Mouse (Mus musculus) stomach, embryonic 16.5 days (tissue): Measurements from ENCODE around the gene Ift81. TPM values are rescaled to one million over a fixed set of nuclear protein-coding genes. Genes with fewer than 3 reads are reported as not detected.
A peak's percentile ranks its signal among the peaks of the same experiment; 100 is the strongest.
"Not testable (repeated sequence)": the region's sequence is repeated elsewhere in the genome, so short reads cannot be mapped to it uniquely, and the experiment has no call there.

Source experiments
- ATAC-seq: fragments of 200-750 bp; cut with Nextera tagmentation; 2 replicates; pipeline ENCODE4 v1.8.0; 2017; ENCODE audit warnings: moderate number of reproducible peaks, moderate TSS enrichment; ENCODE audit not compliant: insufficient read depth, low FRiP score
- H3K27ac ChIP-seq: fragments of 300-500 bp; sonication (generic); 2 replicates; pipeline ENCODE4 v1.5.1; 2014; ENCODE audit warnings: low read length
- H3K27me3 ChIP-seq: fragments of 300-500 bp; sonication (generic); 2 replicates; pipeline ENCODE4 v1.6.1; 2014; ENCODE audit warnings: low read length, control low read depth, mixed read lengths; ENCODE audit not compliant: control insufficient read depth, insufficient read depth
- H3K36me3 ChIP-seq: fragments of 300-500 bp; sonication (generic); 2 replicates; pipeline ENCODE4 v1.6.1; 2014; ENCODE audit warnings: low read length; ENCODE audit not compliant: control insufficient read depth, insufficient read depth
- H3K4me1 ChIP-seq: fragments of 300-500 bp; sonication (generic); 2 replicates; pipeline ENCODE4 v1.6.1; 2014; ENCODE audit warnings: low read length, control low read depth, mixed read lengths; ENCODE audit not compliant: control insufficient read depth, insufficient read depth
- H3K4me2 ChIP-seq: fragments of 300-500 bp; sonication (generic); 2 replicates; pipeline ENCODE4 v1.6.1; 2014; ENCODE audit warnings: low read depth, low read length, mixed read lengths
- H3K4me3 ChIP-seq: fragments of 300-500 bp; sonication (generic); replicated peaks from 2 replicates; pipeline ENCODE4 v1.5.1; 2014; ENCODE audit warnings: mild to moderate bottlenecking, low read length
- H3K9ac ChIP-seq: fragments of 300-500 bp; sonication (generic); 2 replicates; pipeline ENCODE4 v1.6.1; 2014; ENCODE audit warnings: low read length
- H3K9me3 ChIP-seq: fragments of 300-500 bp; sonication (generic); replicated peaks from 2 replicates; pipeline ENCODE4 v1.6.1; 2016; ENCODE audit warnings: low read length, control low read depth; ENCODE audit not compliant: control insufficient read depth
- WGBS: fragments of 180-500 bp; shearing (Covaris S2); extraction: QIAGEN DNeasy Blood & Tissue Kit; methylation state at CpG from one replicate; pipeline ENCODE4 v1.1.7; 2014; 5-methylcytosine and 5-hydroxymethylcytosine counted together
- polyA plus RNA-seq: library from polyadenylated mRNA; unstranded; fragments of >200 nt; fragmentation: Nextera tagmentation; extraction: Ambion mirVana; gene quantifications from 2 replicates; pipeline ENCODE4 v1.2.1, GENCODE M21; 2015

Gene Ift81
- polyA plus RNA-seq, 1 experiment from 2014 or later = 36.0 TPM

GRCm38 (mm10) chr5:122647952-122648374 lies 33.6 kb upstream of the Ift81 start:
- H3K9ac ChIP-seq, H3K4me3 ChIP-seq, H3K4me2 ChIP-seq, H3K27me3 ChIP-seq, ATAC-seq, H3K27ac ChIP-seq, H3K4me1 ChIP-seq, H3K9me3 ChIP-seq, H3K36me3 ChIP-seq: not testable (repeated sequence)
- WGBS = 93% methylated on average over 14 of the region's 14 CpGs

GRCm38 (mm10) chr5:122647256-122647924 lies 33.1 kb upstream of the Ift81 start:
- H3K4me1 ChIP-seq = peaks cover 4% of the 10 kb centered on the region; the same call in 1 of the 2 replicates
- no peak overlapping the region for H3K4me3 ChIP-seq
- no peak overlapping the region for H3K4me2 ChIP-seq
- H3K9ac ChIP-seq = no peak overlapping the region; the same call in 1 of the 2 replicates
- WGBS = 58% methylated on average over 9 of the region's 9 CpGs
- H3K27me3 ChIP-seq = no peaks in the 10 kb centered on the region
- no peaks in the 10 kb centered on the region for H3K36me3 ChIP-seq
- 0 out of 2 replicates have a peak, but pooled peaks have one; percentile 55 for ATAC-seq
- H3K9me3 ChIP-seq = no peaks in the 10 kb centered on the region
- H3K27ac ChIP-seq = no peak overlapping the region

- Histone ChIP-seq H3K27ac (no peak overlapping the region), H3K36me3 (no peaks in the 10 kb centered on the region), H3K9ac (no peak overlapping the region), H3K9me3 (no peaks in the 10 kb centered on the region), H3K27me3 (no peaks in the 10 kb centered on the region), H3K4me3 (no peak overlapping the region), H3K4me2 (no peak overlapping the region), H3K4me1 (0 out of 2 replicates have a peak, but pooled peaks cover 4% of the 10 kb centered on the region)
- no peak for ATAC-seq
- 79% methylated on average over 11 of the region's 11 CpGs for WGBS
Measured at GRCm38 (mm10) chr5:122646050-122646449, 31.7 kb upstream of the Ift81 start.

- Histone ChIP-seq H3K4me2 (no peak overlapping the region), H3K27ac (no peak overlapping the region), H3K9me3 (no peaks in the 10 kb centered on the region), H3K4me1 (0 out of 2 replicates have a peak, but pooled peaks cover 4% of the 10 kb centered on the region), H3K36me3 (no peaks in the 10 kb centered on the region), H3K9ac (no peak overlapping the region), H3K27me3 (no peaks in the 10 kb centered on the region), H3K4me3 (no peak overlapping the region)
- WGBS = 68% methylated on average over 6 of the region's 6 CpGs
- ATAC-seq = no peak
Measured at GRCm38 (mm10) chr5:122645290-122645689, 31.0 kb upstream of the Ift81 start.

- peak overlapping the region; percentile 21 for H3K4me3 ChIP-seq
- H3K36me3 ChIP-seq = no peaks in the 10 kb centered on the region
- H3K4me2 ChIP-seq = peak overlapping the region; percentile 28
- 0 out of 2 replicates have a peak, but pooled peaks cover 4% of the 10 kb centered on the region for H3K4me1 ChIP-seq
- peak overlapping the region; percentile 38 for H3K27ac ChIP-seq
- H3K9me3 ChIP-seq = no peaks in the 10 kb centered on the region
- peak overlapping the region; percentile 52 for H3K9ac ChIP-seq
- no peaks in the 10 kb centered on the region for H3K27me3 ChIP-seq
- 59% methylated on average over 15 of the region's 15 CpGs for WGBS
- peak; percentile 25; the same call in 1 of the 2 replicates for ATAC-seq
Measured at GRCm38 (mm10) chr5:122644111-122644607, 29.8 kb upstream of the Ift81 start.

- WGBS = 59% methylated on average over 12 of the region's 12 CpGs
- H3K9ac ChIP-seq = peak within 1 kb of the TSS; percentile 52
- H3K27ac ChIP-seq = peak within 1 kb of the TSS; percentile 38
- H3K4me1 ChIP-seq = 0 out of 2 replicates have a peak, but pooled peaks cover 4% of the 10 kb centered on the region
- H3K4me2 ChIP-seq = peak within 1 kb of the TSS; percentile 28
- peak within 1 kb of the TSS; percentile 21 for H3K4me3 ChIP-seq
- no peaks in the 10 kb centered on the region for H3K27me3 ChIP-seq
- H3K9me3 ChIP-seq = no peaks in the 10 kb centered on the region
- no peaks in the 10 kb centered on the region for H3K36me3 ChIP-seq
- no peak for ATAC-seq
Measured at GRCm38 (mm10) chr5:122643701-122644100, 29.4 kb upstream of the Ift81 start, which contains the start of gene P2rx7. P2rx7 (plus strand) TSS chr5:122643911.

- H3K4me2 ChIP-seq = no peak overlapping the region
- H3K36me3 ChIP-seq = no peaks in the 10 kb centered on the region
- no peaks in the 10 kb centered on the region for H3K27me3 ChIP-seq
- no peaks in the 10 kb centered on the region for H3K9me3 ChIP-seq
- 0 out of 2 replicates have a peak, but pooled peaks cover 4% of the 10 kb centered on the region for H3K4me1 ChIP-seq
- 84% methylated on average over 5 of the region's 5 CpGs for WGBS
- H3K27ac ChIP-seq = no peak overlapping the region
- ATAC-seq = no peak
- H3K4me3 ChIP-seq = no peak overlapping the region
- no peak overlapping the region for H3K9ac ChIP-seq
Measured at GRCm38 (mm10) chr5:122639986-122640385, 25.7 kb upstream of the Ift81 start.

- H3K4me2 ChIP-seq = no peak overlapping the region
- 0 out of 2 replicates have a peak, but pooled peaks cover 4% of the 10 kb centered on the region for H3K4me1 ChIP-seq
- WGBS = 90% methylated on average over 4 of the region's 4 CpGs
- H3K27me3 ChIP-seq = no peaks in the 10 kb centered on the region
- no peak for ATAC-seq
- H3K9me3 ChIP-seq = no peaks in the 10 kb centered on the region
- no peaks in the 10 kb centered on the region for H3K36me3 ChIP-seq
- H3K4me3 ChIP-seq = no peak overlapping the region
- H3K27ac ChIP-seq = no peak overlapping the region
- no peak overlapping the region for H3K9ac ChIP-seq
Measured at GRCm38 (mm10) chr5:122639517-122639916, 25.2 kb upstream of the Ift81 start.

GRCm38 (mm10) chr5:122638296-122638695 lies 24.0 kb upstream of the Ift81 start:
- WGBS = 72% methylated on average over 2 of the region's 2 CpGs
- no peaks in the 10 kb centered on the region for H3K4me1 ChIP-seq
- H3K4me3 ChIP-seq = no peak overlapping the region
- no peak overlapping the region for H3K4me2 ChIP-seq
- no peaks in the 10 kb centered on the region for H3K36me3 ChIP-seq
- H3K9me3 ChIP-seq = no peaks in the 10 kb centered on the region
- no peak overlapping the region for H3K9ac ChIP-seq
- H3K27ac ChIP-seq = no peak overlapping the region
- no peaks in the 10 kb centered on the region for H3K27me3 ChIP-seq
- no peak for ATAC-seq
